Mouse (Mus musculus) midbrain, embryonic 13.5 days (tissue): ENCODE measurements around the gene Kifap3. TPM values are rescaled to one million over a fixed set of nuclear protein-coding genes. Genes with fewer than 3 reads are reported as not detected.
A peak's percentile ranks its signal among the peaks of the same experiment; 100 is the strongest.

ENCODE experiments used
- ATAC-seq: fragments of 200-750 bp; cut with Nextera tagmentation; 2 replicates; pipeline ENCODE4 v1.8.0; 2017; ENCODE audit warnings: mild to moderate bottlenecking, moderate TSS enrichment, moderate library complexity
- H3K27ac ChIP-seq: fragments of 300-500 bp; sonication (generic); 2 replicates; pipeline ENCODE4 v1.5.1; 2015; ENCODE audit warnings: inconsistent platforms, mild to moderate bottlenecking, moderate library complexity
- H3K27me3 ChIP-seq: fragments of 300-500 bp; sonication (generic); 2 replicates; pipeline ENCODE4 v1.6.1; 2015; ENCODE audit warnings: mild to moderate bottlenecking, inconsistent platforms
- H3K36me3 ChIP-seq: fragments of 300-500 bp; sonication (generic); 2 replicates; pipeline ENCODE4 v1.6.1; 2015; ENCODE audit warnings: mild to moderate bottlenecking, inconsistent platforms
- H3K4me1 ChIP-seq: fragments of 300-500 bp; sonication (generic); replicated peaks from 2 replicates; pipeline ENCODE4 v1.6.1; 2015; ENCODE audit warnings: inconsistent platforms
- H3K4me2 ChIP-seq: fragments of 300-500 bp; sonication (generic); replicated peaks from 2 replicates; pipeline ENCODE4 v1.6.1; 2015; ENCODE audit warnings: moderate library complexity, mild to moderate bottlenecking, inconsistent platforms
- H3K4me3 ChIP-seq: fragments of 300-500 bp; sonication (generic); replicated peaks from 2 replicates; pipeline ENCODE4 v1.5.1; 2015; ENCODE audit warnings: mild to moderate bottlenecking, inconsistent platforms
- H3K9ac ChIP-seq: fragments of 300-500 bp; sonication (generic); replicated peaks from 2 replicates; pipeline ENCODE4 v1.6.1; 2015; ENCODE audit warnings: mild to moderate bottlenecking, inconsistent platforms
- H3K9me3 ChIP-seq: fragments of 300-500 bp; sonication (generic); 2 replicates; pipeline ENCODE4 v1.6.1; 2016; ENCODE audit warnings: mild to moderate bottlenecking, inconsistent platforms
- WGBS: fragments of 180-500 bp; shearing (Covaris S2); methylation state at CpG from one replicate; pipeline ENCODE4 v1.1.7; 2015; 5-methylcytosine and 5-hydroxymethylcytosine counted together
- polyA plus RNA-seq: library from polyadenylated mRNA; unstranded; fragments of >200 nt; fragmentation: Nextera tagmentation; extraction: Ambion mirVana; gene quantifications from 2 replicates; pipeline ENCODE4 v1.2.1, GENCODE M21; 2015

Gene Kifap3
- polyA plus RNA-seq, 1 experiment from 2014 or later: 89.8 TPM

DNA sequence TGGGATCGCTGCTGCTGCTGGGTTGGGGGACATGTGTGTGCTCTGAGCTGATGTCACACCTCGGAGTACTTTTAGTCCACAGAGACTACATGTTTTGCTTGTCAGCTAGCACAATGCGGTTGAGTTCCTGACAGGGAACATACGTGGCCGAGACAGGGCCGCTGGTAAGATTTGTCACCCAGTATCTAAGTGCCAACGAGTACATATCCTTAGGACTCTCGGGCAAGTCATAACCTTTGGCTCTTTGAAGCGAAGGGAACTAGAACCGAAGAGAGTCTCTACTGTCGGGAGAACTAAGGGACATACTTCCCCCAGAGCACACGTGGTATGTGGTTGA is 151.0 kb downstream of the Kifap3 start:
- WGBS: 9% methylated on average over 12 of the region's 12 CpGs
- peaks cover 20% of the 10 kb centered on the region for H3K36me3 ChIP-seq
- H3K9me3 ChIP-seq: no peaks in the 10 kb centered on the region
- H3K4me3 ChIP-seq: peak overlapping the region; percentile 95
- H3K4me1 ChIP-seq: peaks cover 23% of the 10 kb centered on the region
- no peak overlapping the region for H3K27ac ChIP-seq
- H3K4me2 ChIP-seq: peak overlapping the region; percentile 89
- no peaks in the 10 kb centered on the region for H3K27me3 ChIP-seq
- ATAC-seq: no peak; the same call in none of the 2 replicates
- H3K9ac ChIP-seq: peak overlapping the region; percentile 95

DNA sequence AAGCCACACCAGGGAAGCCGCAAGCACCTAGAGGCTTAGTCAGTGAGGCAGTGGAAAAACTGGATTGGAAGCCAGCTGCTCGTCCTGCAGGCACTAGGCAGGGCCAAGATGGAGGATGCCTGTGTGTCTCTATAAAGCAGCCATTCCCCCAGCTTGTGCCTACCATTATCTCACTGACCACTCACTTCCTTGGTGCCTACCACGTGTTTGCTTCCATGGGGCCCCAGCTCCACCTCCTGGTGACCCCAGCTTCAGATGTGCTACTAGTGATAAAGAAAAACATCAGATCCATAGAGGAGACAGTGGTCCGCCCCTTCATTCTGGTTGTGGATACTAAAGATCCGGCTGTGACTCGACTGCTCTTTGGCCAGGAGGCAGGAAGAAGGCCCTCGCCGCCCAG is 152.4 kb downstream of the Kifap3 start:
- H3K4me3 ChIP-seq: no peak overlapping the region
- H3K27ac ChIP-seq: no peak overlapping the region
- 89% methylated on average over 8 of the region's 8 CpGs for WGBS
- H3K9ac ChIP-seq: no peak overlapping the region
- no peaks in the 10 kb centered on the region for H3K9me3 ChIP-seq
- ATAC-seq: no peak
- peaks cover 23% of the 10 kb centered on the region for H3K4me1 ChIP-seq
- no peaks in the 10 kb centered on the region for H3K27me3 ChIP-seq
- peaks cover 34% of the 10 kb centered on the region for H3K36me3 ChIP-seq
- no peak overlapping the region for H3K4me2 ChIP-seq

DNA sequence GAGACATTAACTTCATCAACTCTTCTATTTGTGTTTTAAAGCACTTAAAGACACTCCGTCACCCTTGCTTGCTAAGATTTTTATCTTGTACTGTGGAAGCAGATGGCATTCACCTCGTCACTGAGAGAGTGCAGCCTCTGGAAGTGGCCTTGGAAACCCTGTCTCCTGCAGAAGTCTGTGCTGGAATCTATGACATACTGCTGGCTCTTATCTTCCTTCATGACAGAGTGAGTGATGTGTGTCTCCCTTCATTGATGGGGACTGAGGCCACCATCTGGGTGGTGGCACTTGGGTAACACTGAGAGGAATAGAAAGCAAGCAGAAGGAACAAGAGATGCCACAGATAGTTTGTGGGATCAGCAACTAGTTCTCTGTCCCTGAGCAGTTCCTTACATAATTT is 155.2 kb downstream of the Kifap3 start:
- H3K4me1 ChIP-seq: peaks cover 17% of the 10 kb centered on the region
- H3K27ac ChIP-seq: no peak overlapping the region
- no peak for ATAC-seq
- no peak overlapping the region for H3K4me2 ChIP-seq
- peaks cover 55% of the 10 kb centered on the region for H3K36me3 ChIP-seq
- H3K27me3 ChIP-seq: no peaks in the 10 kb centered on the region
- no peak overlapping the region for H3K9ac ChIP-seq
- H3K4me3 ChIP-seq: no peak overlapping the region
- H3K9me3 ChIP-seq: no peaks in the 10 kb centered on the region
- WGBS: 94% methylated on average over 2 of the region's 2 CpGs

- Histone ChIP-seq H3K9ac (no peak overlapping the region), H3K36me3 (peaks cover 92% of the 10 kb centered on the region), H3K4me1 (no peaks in the 10 kb centered on the region), H3K4me3 (no peak overlapping the region), H3K27me3 (no peaks in the 10 kb centered on the region), H3K9me3 (no peaks in the 10 kb centered on the region), H3K4me2 (no peak overlapping the region), H3K27ac (no peak overlapping the region)
- WGBS: 77% methylated on average over 6 of the region's 6 CpGs
- no peak for ATAC-seq
Measured at GRCm38 (mm10) chr1:163942056-163942455, 162.7 kb downstream of the Kifap3 start.

- peaks cover 79% of the 10 kb centered on the region for H3K36me3 ChIP-seq
- no peak overlapping the region for H3K9ac ChIP-seq
- no peak overlapping the region for H3K27ac ChIP-seq
- no peak for ATAC-seq
- H3K27me3 ChIP-seq: no peaks in the 10 kb centered on the region
- no peak overlapping the region for H3K4me2 ChIP-seq
- H3K4me1 ChIP-seq: no peaks in the 10 kb centered on the region
- no peak overlapping the region for H3K4me3 ChIP-seq
- no peaks in the 10 kb centered on the region for H3K9me3 ChIP-seq
- 92% methylated on average over 2 of the region's 2 CpGs for WGBS
Measured at GRCm38 (mm10) chr1:163953396-163953795, 174.0 kb downstream of the Kifap3 start.

DNA sequence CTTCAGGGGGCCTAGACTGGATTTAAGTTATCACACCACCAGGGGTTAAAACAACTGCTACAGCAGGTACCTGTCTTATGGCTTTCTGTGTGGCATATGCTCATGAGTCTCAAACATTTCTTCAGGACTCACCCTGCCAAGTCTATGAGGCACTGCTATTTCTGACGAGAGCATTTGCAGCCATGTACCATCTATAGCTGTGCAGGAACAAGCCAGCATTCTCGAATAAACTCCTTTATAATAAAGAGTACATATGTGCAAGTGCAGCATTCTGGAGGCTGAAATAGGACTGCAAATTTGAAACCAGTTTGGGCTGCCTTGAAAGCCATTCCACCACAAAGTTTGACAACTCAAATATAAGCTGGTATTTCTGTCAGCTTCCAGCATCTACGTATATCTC is 178.7 kb downstream of the Kifap3 start:
- H3K9ac ChIP-seq: no peak overlapping the region

GRCm38 (mm10) chr1:163964008-163964689 is 184.8 kb downstream of the Kifap3 start:
- Histone ChIP-seq H3K9ac (no peak overlapping the region), H3K27me3 (no peaks in the 10 kb centered on the region), H3K36me3 (peaks cover 17% of the 10 kb centered on the region), H3K4me3 (no peak overlapping the region), H3K27ac (no peak overlapping the region), H3K4me2 (no peak overlapping the region), H3K9me3 (no peaks in the 10 kb centered on the region), H3K4me1 (no peaks in the 10 kb centered on the region)
- ATAC-seq: no peak
- 93% methylated on average over 10 of the region's 10 CpGs for WGBS

More for the DNA sequence above, 178.7 kb downstream of the Kifap3 start:
- Histone ChIP-seq H3K4me3 (no peak overlapping the region), H3K27me3 (no peaks in the 10 kb centered on the region), H3K27ac (no peak overlapping the region), H3K4me2 (no peak overlapping the region), H3K9me3 (no peaks in the 10 kb centered on the region), H3K4me1 (no peaks in the 10 kb centered on the region), H3K36me3 (peaks cover 40% of the 10 kb centered on the region)
- WGBS: 91% methylated on average over 3 of the region's 3 CpGs
- ATAC-seq: no peak

Other genes starting within 250 kb of the Kifap3 start
- 0.39 and 0.46 TPM in 2 replicates for gene Mettl11b, start 54.4 kb upstream of the Kifap3 start, polyA plus RNA-seq
- gene Scyl3, start 149.5 kb downstream of the Kifap3 start, polyA plus RNA-seq: 16.1 and 20.7 TPM in 2 replicates
- gene BC055324, start 215.2 kb downstream of the Kifap3 start, polyA plus RNA-seq: 11.0 and 11.2 TPM in 2 replicates
- 8.0 and 10.5 TPM in 2 replicates for gene Mettl18, start 215.3 kb downstream of the Kifap3 start, polyA plus RNA-seq